Mouse (Mus musculus) bone marrow macrophage, adult 2 months (primary cell): ENCODE results near the gene Gm42715.

Experiments
- CTCF ChIP-seq: IDR thresholded peaks from 2 replicates; pipeline ENCODE4 v1.5.1; 2012; ENCODE audit warnings: low read depth, mild to moderate bottlenecking, low read length, moderate library complexity
- POLR2A ChIP-seq: IDR thresholded peaks from 2 replicates; pipeline ENCODE4 v1.6.1; 2012; ENCODE audit warnings: mild to moderate bottlenecking, low read depth, low read length, borderline replicate concordance

- TF ChIP-seq POLR2A (no peak), CTCF (no peak)
These were observed 45.7 kb upstream of the Gm42715 start for GRCm38 (mm10) chr7:127473705-127474104.
